Mouse (Mus musculus): Measurements from ENCODE around the gene Rac2.

DNA sequence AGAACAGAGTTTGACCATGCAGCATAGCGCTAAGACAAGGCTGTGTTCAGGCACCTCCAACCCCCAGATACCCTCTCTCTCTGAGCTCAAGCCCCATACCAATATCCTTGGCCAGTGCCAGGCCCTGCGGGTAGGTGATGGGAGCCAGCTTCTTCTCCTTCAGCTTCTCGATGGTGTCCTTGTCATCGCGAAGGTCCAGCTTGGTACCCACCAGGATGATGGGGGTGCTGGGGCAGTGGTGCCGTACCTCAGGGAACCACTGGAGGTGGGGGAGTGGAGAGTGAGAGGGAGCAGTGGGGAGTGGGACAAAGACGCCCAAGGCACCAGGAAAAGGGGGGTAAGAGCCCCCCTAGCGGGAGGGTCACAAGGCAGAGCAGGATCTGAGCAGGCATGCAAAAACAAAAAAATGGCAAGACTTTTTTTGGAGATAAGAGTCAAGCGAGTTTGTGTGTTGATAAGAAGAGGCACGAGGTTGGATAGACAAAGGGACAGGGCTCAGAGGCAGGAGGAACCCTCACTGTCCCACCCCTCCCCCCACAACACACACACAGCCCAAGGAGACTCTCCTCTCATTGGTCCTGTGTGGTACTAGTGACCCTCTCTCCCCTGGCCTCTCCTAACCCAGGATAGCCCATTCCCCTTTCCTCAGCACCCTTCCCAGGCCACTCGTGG is 7.7 kb downstream of the Rac2 start:
- TF ChIP-seq CTCF (conservative IDR thresholded peaks at IDR 0.05; ENCODE audit: insufficient read depth, insufficient read length, low read depth, low read length) (no peak), POLR2A (IDR thresholded peaks at IDR 0.05; ENCODE audit: low read depth, low read length) (no peak)
